Mouse (Mus musculus): ENCODE data around the gene AY761184.
"Not testable (repeated sequence)": the region's sequence is repeated elsewhere in the genome, so short reads cannot be mapped to it uniquely, and the experiment has no call there.

AY761184 gene

DNA sequence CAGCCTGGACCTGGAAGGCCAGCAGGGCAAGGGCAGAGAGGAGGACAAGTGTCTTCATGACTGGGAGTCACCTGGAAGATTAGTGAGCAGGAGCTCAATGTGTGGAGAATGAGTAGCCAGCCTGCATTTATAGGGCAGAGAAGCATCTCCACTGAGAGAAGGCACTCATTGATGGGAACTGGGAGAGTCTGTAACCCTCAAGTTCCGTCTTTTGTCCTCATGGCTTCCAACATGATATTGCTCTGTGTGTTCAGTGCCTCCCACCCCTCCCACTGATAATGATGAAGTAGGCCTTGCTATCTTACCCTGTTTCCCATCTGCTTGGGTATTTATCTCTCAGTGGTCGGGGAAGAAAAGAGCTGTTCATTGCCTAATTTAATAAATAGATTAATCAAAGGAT is at the start of gene AY761184:
Gene AY761184 (minus strand): TSS at position 101 of the 400 bp plus-strand sequence.
- not testable (repeated sequence) for DNase-seq (ENCODE audit: low read depth in 1 of 2, low spot score in 2 of 2)

DNA sequence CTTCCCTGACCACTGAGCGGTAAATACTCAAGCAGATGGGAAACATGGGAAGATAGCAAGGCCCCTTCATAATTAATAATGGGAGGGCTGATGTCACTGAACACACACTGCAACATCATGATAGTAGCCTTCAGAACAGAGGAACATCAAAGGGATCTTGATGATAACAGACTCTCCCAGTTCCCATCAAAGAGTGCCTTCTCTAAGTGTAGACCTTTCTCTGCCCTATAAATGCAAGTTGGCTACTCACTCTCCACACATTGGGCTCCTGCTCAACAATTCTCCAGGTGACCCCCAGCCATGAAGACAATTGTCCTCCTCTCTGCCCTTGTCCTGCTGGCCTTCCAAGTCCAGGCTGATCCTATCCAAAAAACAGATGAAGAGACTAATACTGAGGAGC is 37.9 kb downstream of the AY761184 start, which contains the start of gene Defa34:
Gene Defa34 (plus strand): TSS at position 301 of the 400 bp plus-strand sequence.
- not testable (repeated sequence) for DNase-seq (ENCODE audit: low read depth in 1 of 2, low spot score in 2 of 2)

DNA sequence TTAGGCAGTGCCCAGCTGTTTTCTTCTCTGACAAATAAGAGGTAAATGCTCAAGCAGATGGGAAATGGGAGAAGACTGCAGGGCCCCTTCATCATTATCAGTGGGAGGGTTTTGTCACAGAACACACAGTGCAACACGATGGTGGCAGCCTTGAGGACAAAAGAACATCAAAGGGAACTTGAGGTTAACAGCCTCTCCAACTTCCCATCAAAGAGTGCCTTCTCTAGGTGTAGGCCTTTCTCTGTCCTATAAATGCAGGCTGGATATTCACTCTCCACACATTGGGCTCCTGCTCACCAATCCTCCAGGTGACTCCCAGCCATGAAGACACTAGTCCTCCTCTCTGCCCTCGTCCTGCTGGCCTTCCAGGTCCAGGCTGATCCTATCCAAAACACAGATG is 48.0 kb downstream of the AY761184 start, which contains the start of gene Defa17:
Gene Defa17 (plus strand): TSS at position 301 of the 400 bp plus-strand sequence.
- not testable (repeated sequence) for DNase-seq (ENCODE audit: low read depth in 1 of 2, low spot score in 2 of 2)

Measured in monocyte, adult 2 months (primary cell).